Mouse (Mus musculus): ENCODE data around the gene Dpp9.

Gene Dpp9

DNA sequence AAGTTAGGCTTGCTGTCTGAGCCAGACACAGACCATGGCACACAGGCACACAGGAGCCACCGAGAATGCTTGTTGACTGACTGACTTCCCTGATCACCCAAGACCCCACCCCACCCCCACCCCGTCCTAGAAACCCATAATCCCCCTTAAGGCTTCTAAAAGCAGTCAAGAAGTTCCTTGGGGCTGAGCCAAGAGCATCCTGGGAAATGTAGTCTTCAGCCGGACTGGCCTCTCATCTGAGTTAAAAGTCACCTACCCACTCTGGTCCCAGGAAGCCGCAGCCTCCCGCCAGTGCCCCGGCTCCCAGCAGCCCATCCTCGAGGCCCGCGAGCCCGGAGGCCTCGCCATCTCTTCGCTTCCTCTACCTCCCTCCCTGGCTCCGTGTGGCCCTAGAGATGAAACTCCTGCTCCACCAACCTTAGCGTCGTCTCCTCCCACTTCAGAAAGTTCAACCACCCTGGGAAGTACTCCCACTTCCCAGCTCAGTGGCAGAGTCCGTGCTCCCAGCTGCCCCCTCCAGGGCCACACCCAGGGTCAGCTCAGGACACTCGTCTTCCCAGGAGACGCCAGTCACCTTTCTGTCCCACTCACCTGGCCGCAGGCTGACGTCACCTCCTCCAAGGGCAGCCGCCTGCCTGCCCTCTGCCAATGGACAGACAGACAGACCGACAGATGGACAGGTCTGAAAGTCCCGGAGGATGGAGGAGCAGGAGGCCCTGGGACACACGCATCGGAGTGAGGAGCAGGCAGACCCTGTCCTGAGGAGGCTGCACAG, 80.7 kb downstream of the Dpp9 start:
- DNase-seq = peak in 1 of 2 experiments; percentile 64
